Mouse (Mus musculus) brain, embryonic 14.5 days (tissue): ENCODE results near the gene Fam89b.

ENCODE experiments used
- CTCF ChIP-seq: fragments of 200-500 bp; IDR thresholded peaks from 2 replicates; pipeline ENCODE4 v1.5.1; 2012; ENCODE audit warnings: inconsistent platforms, mild to moderate bottlenecking, moderate library complexity, borderline replicate concordance; ENCODE audit not compliant: insufficient read depth, insufficient read length; ENCODE audit errors: extremely low read depth
- POLR2A ChIP-seq: fragments of 200-500 bp; IDR thresholded peaks from 2 replicates; pipeline ENCODE4 v1.6.1; 2012; ENCODE audit warnings: mild to moderate bottlenecking, inconsistent platforms, borderline replicate concordance; ENCODE audit not compliant: poor library complexity, insufficient read depth, insufficient read length, severe bottlenecking; ENCODE audit errors: extremely low read depth

DNA sequence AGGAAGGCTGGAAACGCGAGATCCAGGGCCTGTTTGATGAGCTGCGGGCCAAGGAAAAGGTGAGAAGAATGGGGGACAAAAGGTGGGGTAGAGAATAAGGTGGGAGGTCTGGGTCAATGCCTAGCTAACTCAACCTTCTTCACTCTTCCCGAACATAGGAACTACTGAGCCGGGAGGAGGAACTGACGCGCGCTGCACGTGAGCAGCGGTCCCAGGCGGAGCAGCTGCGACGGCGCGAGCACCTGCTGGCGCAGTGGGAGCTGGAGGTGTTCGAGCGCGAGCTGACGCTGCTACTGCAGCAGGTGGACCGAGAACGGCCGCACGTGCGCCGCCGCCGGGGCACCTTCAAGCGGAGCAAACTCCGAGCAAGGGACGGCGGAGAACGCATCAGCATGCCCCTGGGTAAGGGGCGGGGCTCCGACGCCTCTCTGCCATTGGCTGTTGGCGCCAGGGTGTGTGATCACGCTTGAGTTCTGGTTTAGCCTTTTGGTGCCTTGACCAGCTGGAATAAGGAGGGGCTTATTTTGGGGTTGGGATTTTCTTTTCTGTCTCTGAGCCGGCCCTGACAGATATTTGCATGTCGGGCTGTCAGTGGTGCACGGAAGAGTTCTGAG lies 33.5 kb downstream of the Fam89b start:
- TF ChIP-seq CTCF = no peak
- no peak for TF ChIP-seq POLR2A
